Mouse (Mus musculus): ENCODE results near the gene Il13ra1. TPM values are rescaled to one million over a fixed set of nuclear protein-coding genes. Genes with fewer than 3 reads are reported as not detected.

The Il13ra1 gene
- total and polyA plus RNA-seq, 2 experiments from 2014 or later: 9.1 to 12.4 TPM

GRCm38 (mm10) chrX:36136346-36136745 lies 24.4 kb downstream of the Il13ra1 start:
- no peaks in the 10 kb centered on the region; the same call in 1 of the 2 replicates for H3K9me3 ChIP-seq (ENCODE audit: low read length)
- DNase-seq (ENCODE audit: low spot score): no peak
- WGBS: 86% methylated on average over 1 of the region's 1 CpGs

DNA sequence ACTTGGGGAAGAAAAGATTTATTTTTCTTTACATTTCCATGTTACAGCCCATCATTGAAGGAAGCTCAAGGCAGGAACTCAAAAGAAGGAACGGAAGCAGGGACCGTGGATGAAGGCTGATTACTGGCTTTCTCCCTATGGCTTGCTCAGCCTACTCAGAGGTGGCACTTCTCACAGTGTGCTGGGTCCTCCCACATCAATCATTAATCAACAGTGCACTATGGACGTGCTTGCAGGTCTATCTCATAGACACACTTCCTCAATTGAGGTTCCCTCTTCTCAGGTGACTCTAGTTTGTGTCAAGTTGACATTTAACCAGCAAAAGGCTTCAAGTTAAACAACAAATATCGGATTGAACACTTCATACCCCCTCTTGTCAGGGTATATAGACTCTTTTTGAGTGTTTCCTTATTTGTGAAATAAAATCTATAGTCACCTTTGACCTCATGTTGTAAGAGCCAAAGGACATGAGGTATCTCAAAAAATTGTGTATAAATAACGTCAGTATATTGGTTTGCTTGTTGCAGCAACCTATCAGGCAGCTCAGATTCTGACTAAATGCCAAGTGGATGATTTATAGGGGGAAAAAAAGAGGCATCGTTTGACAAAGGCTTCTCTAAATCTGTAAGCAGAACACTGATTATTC lies 30.2 kb downstream of the Il13ra1 start:
- H3K9ac ChIP-seq (replicated peaks; ENCODE audit: low read length, poor library complexity, severe bottlenecking): no peak overlapping the region
- 81% methylated on average over 6 of the region's 6 CpGs for WGBS
- H3K4me1 ChIP-seq (ENCODE audit: insufficient read depth, low read length): no peaks in the 10 kb centered on the region
- H3K9me3 ChIP-seq (ENCODE audit: low read length): no peaks in the 10 kb centered on the region
- H3K4me2 ChIP-seq (ENCODE audit: low read depth, low read length, poor library complexity, severe bottlenecking): no peak overlapping the region
- H3K36me3 ChIP-seq (ENCODE audit: insufficient read depth, low read length): no peaks in the 10 kb centered on the region
- ATAC-seq (ENCODE audit: low FRiP score): no peak
- no peak overlapping the region for H3K27ac ChIP-seq (ENCODE audit: low read depth, low read length)
- no peak for TF ChIP-seq CTCF (IDR thresholded peaks at IDR 0.05)
- no peaks in the 10 kb centered on the region for H3K27me3 ChIP-seq (ENCODE audit: insufficient read depth, low read length)
- no peak overlapping the region for H3K4me3 ChIP-seq (ENCODE audit: low read depth, low read length)
- no peak for DNase-seq (ENCODE audit: low spot score)

More at GRCm38 (mm10) chrX:36136346-36136745, 24.4 kb downstream of the Il13ra1 start:
- H3K36me3 ChIP-seq (ENCODE audit: insufficient read depth, low read length): no peaks in the 10 kb centered on the region
- H3K9ac ChIP-seq (replicated peaks; ENCODE audit: low read length, poor library complexity, severe bottlenecking): no peak overlapping the region
- H3K27me3 ChIP-seq (ENCODE audit: insufficient read depth, low read length): no peaks in the 10 kb centered on the region
- no peak for ATAC-seq (ENCODE audit: low FRiP score)
- no peak overlapping the region for H3K4me3 ChIP-seq (ENCODE audit: low read depth, low read length)
- no peak overlapping the region for H3K27ac ChIP-seq (ENCODE audit: low read depth, low read length)
- no peak overlapping the region for H3K4me2 ChIP-seq (ENCODE audit: low read depth, low read length, poor library complexity, severe bottlenecking)
- no peak for TF ChIP-seq CTCF (IDR thresholded peaks at IDR 0.05)
- H3K4me1 ChIP-seq (ENCODE audit: insufficient read depth, low read length): no peaks in the 10 kb centered on the region

- Histone ChIP-seq H3K4me2 (ENCODE audit: low read depth, low read length, poor library complexity, severe bottlenecking) (no peak overlapping the region), H3K4me3 (ENCODE audit: low read depth, low read length) (no peak overlapping the region), H3K9ac (replicated peaks; ENCODE audit: low read length, poor library complexity, severe bottlenecking) (no peak overlapping the region), H3K27me3 (ENCODE audit: insufficient read depth, low read length) (no peaks in the 10 kb centered on the region), H3K9me3 (ENCODE audit: low read length) (no peaks in the 10 kb centered on the region), H3K27ac (ENCODE audit: low read depth, low read length) (no peak overlapping the region), H3K4me1 (ENCODE audit: insufficient read depth, low read length) (no peaks in the 10 kb centered on the region), H3K36me3 (ENCODE audit: insufficient read depth, low read length) (no peaks in the 10 kb centered on the region)
- ATAC-seq (ENCODE audit: low FRiP score) (no peak), DNase-seq (ENCODE audit: low spot score) (no peak)
- no peak for TF ChIP-seq CTCF (IDR thresholded peaks at IDR 0.05)
- 75% methylated on average over 4 of the region's 4 CpGs for WGBS
These were observed 34.8 kb downstream of the Il13ra1 start for GRCm38 (mm10) chrX:36146746-36147145.

- peak; percentile 38 for TF ChIP-seq CTCF (IDR thresholded peaks at IDR 0.05)
- Histone ChIP-seq H3K9me3 (ENCODE audit: low read length) (no peaks in the 10 kb centered on the region), H3K27me3 (ENCODE audit: insufficient read depth, low read length) (no peaks in the 10 kb centered on the region), H3K27ac (ENCODE audit: low read depth, low read length) (no peak overlapping the region), H3K36me3 (ENCODE audit: insufficient read depth, low read length) (no peaks in the 10 kb centered on the region), H3K4me1 (ENCODE audit: insufficient read depth, low read length) (no peaks in the 10 kb centered on the region), H3K9ac (replicated peaks; ENCODE audit: low read length, poor library complexity, severe bottlenecking) (no peak overlapping the region), H3K4me3 (ENCODE audit: low read depth, low read length) (no peak overlapping the region), H3K4me2 (ENCODE audit: low read depth, low read length, poor library complexity, severe bottlenecking) (no peak overlapping the region)
- no peak for ATAC-seq (ENCODE audit: low FRiP score)
- no peak for DNase-seq (ENCODE audit: low spot score)
These were observed 38.2 kb downstream of the Il13ra1 start for GRCm38 (mm10) chrX:36150100-36150499.

DNA sequence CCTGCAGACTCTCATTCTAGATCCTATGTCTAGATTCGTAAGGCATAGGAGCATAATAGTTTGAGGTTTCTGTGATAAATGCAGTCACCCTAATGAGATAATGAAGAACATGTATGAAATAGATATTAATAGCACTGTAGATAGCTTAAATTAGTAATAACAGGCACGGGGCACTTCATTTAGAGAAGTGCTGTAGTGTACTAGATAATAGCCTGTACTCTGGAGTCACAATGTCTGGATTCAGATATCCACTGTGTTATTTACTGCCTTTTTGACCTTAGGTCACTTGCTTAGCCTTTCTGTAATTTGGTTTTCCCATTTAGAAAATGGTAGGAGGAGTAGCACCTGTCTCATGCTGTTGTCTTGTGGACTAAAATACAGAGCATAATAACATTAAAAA lies 44.8 kb downstream of the Il13ra1 start:
- Histone ChIP-seq H3K27ac (ENCODE audit: low read depth, low read length) (no peak overlapping the region), H3K4me2 (ENCODE audit: low read depth, low read length, poor library complexity, severe bottlenecking) (no peak overlapping the region), H3K9ac (replicated peaks; ENCODE audit: low read length, poor library complexity, severe bottlenecking) (no peak overlapping the region), H3K4me1 (ENCODE audit: insufficient read depth, low read length) (no peaks in the 10 kb centered on the region), H3K4me3 (ENCODE audit: low read depth, low read length) (no peak overlapping the region), H3K9me3 (ENCODE audit: low read length) (no peaks in the 10 kb centered on the region), H3K27me3 (ENCODE audit: insufficient read depth, low read length) (no peaks in the 10 kb centered on the region), H3K36me3 (ENCODE audit: insufficient read depth, low read length) (no peaks in the 10 kb centered on the region)
- TF ChIP-seq CTCF (IDR thresholded peaks at IDR 0.05): no peak
- DNase-seq (ENCODE audit: low spot score): no peak
- WGBS: 77% methylated on average over 2 of the region's 2 CpGs
- ATAC-seq (ENCODE audit: low FRiP score): no peak

- DNase-seq (ENCODE audit: low spot score) (peak; percentile 36), ATAC-seq (ENCODE audit: low FRiP score) (no peak)
- TF ChIP-seq CTCF (IDR thresholded peaks at IDR 0.05): no peak
- Histone ChIP-seq H3K9ac (replicated peaks; ENCODE audit: low read length, poor library complexity, severe bottlenecking) (no peak overlapping the region), H3K27ac (ENCODE audit: low read depth, low read length) (no peak overlapping the region), H3K36me3 (ENCODE audit: insufficient read depth, low read length) (no peaks in the 10 kb centered on the region), H3K4me3 (ENCODE audit: low read depth, low read length) (no peak overlapping the region), H3K9me3 (ENCODE audit: low read length) (no peaks in the 10 kb centered on the region), H3K4me1 (ENCODE audit: insufficient read depth, low read length) (no peaks in the 10 kb centered on the region), H3K27me3 (ENCODE audit: insufficient read depth, low read length) (no peaks in the 10 kb centered on the region), H3K4me2 (ENCODE audit: low read depth, low read length, poor library complexity, severe bottlenecking) (no peak overlapping the region)
- WGBS: 34% methylated on average over 4 of the region's 4 CpGs
These were observed 49.7 kb downstream of the Il13ra1 start for GRCm38 (mm10) chrX:36161567-36161966.
